Mouse (Mus musculus) T-helper 2 cell (primary cell): ENCODE data around the gene Gnb3.
"Not testable (repeated sequence)": the region's sequence is repeated elsewhere in the genome, so short reads cannot be mapped to it uniquely, and the experiment has no call there.

Experiments
- in situ Hi-C: fragments of 300-600 bp; cut with MboI, MseI; formaldehyde crosslinking; loops from one replicate; pipeline ENCODE4 v1.15.1; 2025; ENCODE audit warnings: high pct_unique_total_duplicates

Gene Gnb3

GRCm38 (mm10) chr6:124803691-124804090, 36.4 kb downstream of the Gnb3 start:
- in situ Hi-C loops, result not testable (repeated sequence)

DNA sequence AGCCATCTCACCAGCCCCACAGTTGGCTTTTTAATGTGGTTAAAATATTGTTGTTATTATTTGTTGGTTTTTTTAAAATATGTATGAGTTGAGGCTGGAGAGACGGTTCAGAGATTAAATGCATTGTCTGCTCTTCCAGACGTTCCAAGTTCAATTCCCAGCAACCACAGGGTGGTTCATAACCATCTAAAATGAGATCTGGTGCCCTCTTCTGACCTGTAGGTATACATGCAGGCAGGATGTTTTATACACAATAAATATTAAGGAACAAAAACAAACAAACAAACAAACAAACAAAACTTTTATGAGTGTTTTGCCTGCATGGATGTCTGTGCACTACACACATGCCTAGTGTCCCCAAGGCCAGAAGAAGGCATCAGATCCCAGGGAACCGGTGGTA, 37.0 kb downstream of the Gnb3 start:
- in situ Hi-C loops, result no loop called here

GRCm38 (mm10) chr6:124802400-124802799, 37.7 kb downstream of the Gnb3 start:
- in situ Hi-C loops, result not testable (repeated sequence)

- in situ Hi-C loops, result no loop called here
These were observed 43.9 kb downstream of the Gnb3 start for GRCm38 (mm10) chr6:124796200-124796599.

DNA sequence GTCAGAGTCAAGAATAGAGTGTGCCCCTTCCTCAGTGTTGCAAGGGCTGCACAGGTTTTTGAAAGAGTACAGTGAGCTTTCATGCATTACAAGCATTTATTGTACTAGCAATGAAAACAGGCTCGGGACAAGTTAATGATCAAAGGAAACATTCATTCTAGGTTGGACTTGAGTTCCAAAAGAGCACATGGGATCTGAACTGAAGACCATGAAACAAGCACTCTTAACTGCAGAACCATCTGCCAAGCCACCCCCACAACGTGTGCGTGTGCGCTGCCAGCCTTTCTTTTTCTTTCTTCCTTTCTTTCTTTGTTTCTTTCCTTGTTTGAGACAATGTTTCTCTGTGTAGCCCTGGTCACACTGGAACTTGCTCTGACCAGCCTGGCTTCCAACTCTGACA, 44.3 kb downstream of the Gnb3 start:
- in situ Hi-C loops, result no loop called here

GRCm38 (mm10) chr6:124791911-124792310, 48.2 kb downstream of the Gnb3 start:
- in situ Hi-C loops, result no loop called here

DNA sequence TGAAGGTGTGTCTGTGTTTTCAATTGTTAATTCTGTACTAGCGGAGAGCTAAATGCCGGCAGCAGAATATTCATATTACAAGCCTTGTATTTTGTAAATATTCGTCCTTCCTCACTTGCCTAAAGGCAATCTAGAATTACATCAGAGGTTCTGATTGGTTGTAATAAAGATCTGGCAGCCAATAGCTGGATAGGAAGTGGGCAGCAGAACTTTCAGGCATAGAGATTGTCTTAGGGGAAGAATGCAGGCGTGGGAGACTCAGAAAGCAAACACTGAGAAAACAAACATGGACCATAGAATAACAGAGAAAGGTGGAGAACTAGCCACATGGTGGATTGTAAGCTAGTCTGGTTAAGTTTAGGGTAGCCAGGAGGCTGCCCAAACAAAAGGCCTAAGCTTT, 50.0 kb downstream of the Gnb3 start:
- in situ Hi-C loops, result no loop called here

DNA sequence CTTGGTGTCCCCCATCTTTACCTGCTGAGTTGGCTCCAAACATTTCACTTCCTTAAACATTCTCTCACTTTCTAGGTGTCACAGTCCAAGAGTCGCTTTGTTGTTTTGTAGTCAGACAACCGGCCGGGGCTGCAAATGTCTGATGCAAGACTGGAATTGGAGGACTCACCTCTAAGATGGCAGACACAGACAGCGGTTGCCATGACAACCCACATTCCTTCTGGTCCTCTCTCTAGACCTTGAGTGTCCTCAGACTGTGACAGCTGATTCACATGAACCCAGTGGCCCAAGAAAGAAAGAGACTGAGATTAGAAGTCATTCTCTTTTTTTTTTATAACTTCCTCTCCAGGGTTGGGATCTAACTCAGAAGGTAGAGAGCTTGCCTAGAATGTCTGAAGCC, 50.6 kb downstream of the Gnb3 start:
- in situ Hi-C loops, result no loop called here

DNA sequence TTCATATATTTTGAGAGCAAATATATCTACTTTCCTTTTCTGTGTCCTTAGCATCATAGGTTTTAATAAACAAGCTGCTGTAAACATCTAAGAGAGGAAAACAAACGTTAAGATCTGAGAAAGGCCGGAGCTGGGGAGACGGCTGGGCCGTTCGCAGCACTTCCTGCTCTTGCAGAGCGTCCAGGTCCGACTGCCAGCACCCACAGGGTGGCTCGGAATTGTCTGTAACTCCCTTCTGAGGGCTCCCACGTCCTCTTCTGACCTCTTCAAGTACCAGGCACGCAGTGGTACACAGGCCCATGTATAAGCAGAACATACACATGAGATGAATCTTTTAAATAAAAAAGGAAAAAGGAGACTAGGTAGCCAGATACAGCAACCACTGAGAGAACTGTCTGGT, 52.4 kb downstream of the Gnb3 start:
- in situ Hi-C loops, result no loop called here

DNA sequence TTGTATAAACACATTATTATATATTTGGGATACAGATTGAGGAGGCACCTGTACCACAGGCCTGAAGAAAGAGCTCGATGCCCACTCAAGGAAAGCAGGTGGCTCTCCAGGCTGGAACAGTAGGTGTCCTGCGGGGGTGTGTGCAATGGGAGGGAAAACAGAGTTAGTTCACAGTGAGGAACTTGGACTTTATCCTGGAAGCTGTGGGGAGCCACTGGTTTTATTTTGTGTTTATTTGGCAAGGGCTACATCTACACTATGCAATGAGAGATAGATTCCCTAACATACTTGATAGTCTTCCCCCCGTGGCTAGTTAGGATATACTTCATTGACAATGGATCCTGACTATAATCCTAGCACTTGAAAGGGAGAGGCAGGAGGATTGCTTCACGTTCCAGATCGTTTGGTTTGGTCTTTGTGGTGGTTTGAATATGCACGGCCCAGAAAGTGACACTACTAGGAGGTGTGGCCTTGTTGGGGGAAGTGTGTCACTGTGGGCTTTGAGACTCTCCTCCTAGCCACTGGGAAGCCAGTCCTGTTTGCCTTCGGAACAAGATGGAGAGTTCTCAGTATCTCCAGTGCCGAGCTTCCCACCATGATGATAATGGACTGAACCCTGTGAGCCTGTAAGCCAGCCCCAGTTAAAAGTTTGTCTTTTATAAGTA, 53.2 kb downstream of the Gnb3 start:
- in situ Hi-C loops, result no loop called here
